Mouse (Mus musculus): ENCODE data around the gene Hps5. TPM values are rescaled to one million over a fixed set of nuclear protein-coding genes. Genes with fewer than 3 reads are reported as not detected.
"Not testable (repeated sequence)": the region's sequence is repeated elsewhere in the genome, so short reads cannot be mapped to it uniquely, and the experiment has no call there.

The Hps5 gene
- 10 to 100 TPM; 15.9 to 22.1 (median 17.5) TPM for total RNA-seq (2022)

- peak; percentile 95 to 96 for DNase-seq (ENCODE audit: low spot score in 2 of 2)
Observed at GRCm38 (mm10) chr7:46795287-46796205, at the start of gene Hps5, which contains the start of gene Gtf2h1. Gene Hps5, minus strand, starts transcription at chr7:46796064. Gene Gtf2h1, plus strand, starts transcription at chr7:46796103.

- DNase-seq (ENCODE audit: low spot score in 2 of 2) = peak; percentile 81 to 89
Observed at GRCm38 (mm10) chr7:46845211-46845977, 49.5 kb upstream of the Hps5 start.

GRCm38 (mm10) chr7:46843576-46843975 lies 47.7 kb upstream of the Hps5 start:
- DNase-seq (ENCODE audit: low spot score in 2 of 2) = no peak

GRCm38 (mm10) chr7:46842278-46842677 lies 46.4 kb upstream of the Hps5 start:
- no peak for DNase-seq (ENCODE audit: low spot score in 2 of 2)

GRCm38 (mm10) chr7:46840787-46841525 lies 45.1 kb upstream of the Hps5 start, which contains the start of gene Ldha:
Gene Ldha, plus strand, starts transcription at chr7:46841475.
- DNase-seq (ENCODE audit: low spot score in 2 of 2) = no peak

GRCm38 (mm10) chr7:46840326-46840725 lies 44.5 kb upstream of the Hps5 start:
- DNase-seq (ENCODE audit: low spot score in 2 of 2) = no peak

- DNase-seq (ENCODE audit: low spot score in 2 of 2) = no peak
Observed at GRCm38 (mm10) chr7:46839861-46840260, 44.0 kb upstream of the Hps5 start.

GRCm38 (mm10) chr7:46839446-46839845 lies 43.6 kb upstream of the Hps5 start:
- no peak for DNase-seq (ENCODE audit: low spot score in 2 of 2)

- DNase-seq (ENCODE audit: low spot score in 2 of 2) = peak; percentile 85 to 89
Observed at GRCm38 (mm10) chr7:46838891-46839302, 43.0 kb upstream of the Hps5 start.

GRCm38 (mm10) chr7:46838104-46838671 lies 42.3 kb upstream of the Hps5 start:
- no peak for DNase-seq (ENCODE audit: low spot score in 2 of 2)

- DNase-seq (ENCODE audit: low spot score in 2 of 2) = no peak
Observed at GRCm38 (mm10) chr7:46837073-46837472, 41.2 kb upstream of the Hps5 start.

GRCm38 (mm10) chr7:46836357-46836756 lies 40.5 kb upstream of the Hps5 start:
- no peak for DNase-seq (ENCODE audit: low spot score in 2 of 2)

GRCm38 (mm10) chr7:46834994-46835610 lies 39.2 kb upstream of the Hps5 start:
- no peak for DNase-seq (ENCODE audit: low spot score in 2 of 2)

- DNase-seq (ENCODE audit: low spot score in 2 of 2) = no peak
Observed at GRCm38 (mm10) chr7:46833670-46834255, 37.9 kb upstream of the Hps5 start.

- DNase-seq (ENCODE audit: low spot score in 2 of 2) = no peak
Observed at GRCm38 (mm10) chr7:46833266-46833665, 37.4 kb upstream of the Hps5 start.

- DNase-seq (ENCODE audit: low spot score in 2 of 2) = not testable (repeated sequence)
Observed at GRCm38 (mm10) chr7:46832112-46832810, 36.4 kb upstream of the Hps5 start.

- no peak for DNase-seq (ENCODE audit: low spot score in 2 of 2)
Observed at GRCm38 (mm10) chr7:46831693-46832092, 35.8 kb upstream of the Hps5 start.

- no peak for DNase-seq (ENCODE audit: low spot score in 2 of 2)
Observed at GRCm38 (mm10) chr7:46830799-46831590, 35.1 kb upstream of the Hps5 start.

- no peak for DNase-seq (ENCODE audit: low spot score in 2 of 2)
Observed at GRCm38 (mm10) chr7:46829911-46830310, 34.0 kb upstream of the Hps5 start.

Measured in layer of hippocampus, adult 8-10 months (tissue).